Mouse (Mus musculus): ENCODE results near the gene Ralbp1. TPM values are rescaled to one million over a fixed set of nuclear protein-coding genes. Genes with fewer than 3 reads are reported as not detected.
A peak's percentile ranks its signal among the peaks of the same experiment; 100 is the strongest.

Gene Ralbp1
- polyA plus RNA-seq, 2 experiments, result 44.2 to 132 TPM

- ATAC-seq (ENCODE audit: low FRiP score, low read depth) (peak; percentile 88), DNase-seq (ENCODE audit: low spot score) (peak; percentile 85)
- Histone ChIP-seq H3K9me3 (ENCODE audit: control insufficient read depth, low read length) (no peaks in the 10 kb centered on the region), H3K36me3 (ENCODE audit: control insufficient read depth, insufficient read depth, low read length) (0 out of 2 replicates have a peak, but pooled peaks cover 5% of the 10 kb centered on the region), H3K4me3 (replicated peaks; ENCODE audit: low read length) (no peak overlapping the region), H3K27ac (replicated peaks; ENCODE audit: low read depth, low read length) (peak overlapping the region; percentile 90), H3K27me3 (ENCODE audit: control insufficient read depth, insufficient read depth, low read length) (no peaks in the 10 kb centered on the region), H3K4me1 (ENCODE audit: control insufficient read depth, insufficient read depth, low read length) (peaks cover 3% of the 10 kb centered on the region), H3K9ac (ENCODE audit: low read depth, low read length, severe bottlenecking) (no peak overlapping the region), H3K4me2 (replicated peaks; ENCODE audit: low read depth, low read length, severe bottlenecking) (no peak overlapping the region)
- no peak for TF ChIP-seq POLR2A (IDR thresholded peaks at IDR 0.05; ENCODE audit: borderline replicate concordance, extremely low read depth, insufficient read depth, insufficient read length)
- WGBS, result 50% methylated on average over 8 of the region's 8 CpGs
These were observed 30.6 kb upstream of the Ralbp1 start for GRCm38 (mm10) chr17:65916135-65916668.

GRCm38 (mm10) chr17:65914083-65914482, 28.5 kb upstream of the Ralbp1 start:
- Histone ChIP-seq H3K27ac (replicated peaks; ENCODE audit: low read depth, low read length) (no peak overlapping the region), H3K4me2 (replicated peaks; ENCODE audit: low read depth, low read length, severe bottlenecking) (no peak overlapping the region), H3K9me3 (ENCODE audit: control insufficient read depth, low read length) (no peaks in the 10 kb centered on the region), H3K9ac (ENCODE audit: low read depth, low read length, severe bottlenecking) (no peak overlapping the region), H3K27me3 (ENCODE audit: control insufficient read depth, insufficient read depth, low read length) (no peaks in the 10 kb centered on the region), H3K4me3 (replicated peaks; ENCODE audit: low read length) (no peak overlapping the region), H3K36me3 (ENCODE audit: control insufficient read depth, insufficient read depth, low read length) (0 out of 2 replicates have a peak, but pooled peaks cover 2% of the 10 kb centered on the region), H3K4me1 (ENCODE audit: control insufficient read depth, insufficient read depth, low read length) (peaks cover 3% of the 10 kb centered on the region)
- ATAC-seq (ENCODE audit: low FRiP score, low read depth) (no peak), DNase-seq (ENCODE audit: low spot score) (no peak)
- 30% methylated on average over 6 of the region's 6 CpGs for WGBS
- no peak for TF ChIP-seq POLR2A (IDR thresholded peaks at IDR 0.05; ENCODE audit: borderline replicate concordance, extremely low read depth, insufficient read depth, insufficient read length)

- DNase-seq (ENCODE audit: low spot score) (no peak), ATAC-seq (ENCODE audit: low FRiP score, low read depth) (no peak)
- Histone ChIP-seq H3K4me2 (replicated peaks; ENCODE audit: low read depth, low read length, severe bottlenecking) (no peak overlapping the region), H3K9me3 (ENCODE audit: control insufficient read depth, low read length) (no peaks in the 10 kb centered on the region), H3K27ac (replicated peaks; ENCODE audit: low read depth, low read length) (no peak overlapping the region), H3K36me3 (ENCODE audit: control insufficient read depth, insufficient read depth, low read length) (no peaks in the 10 kb centered on the region), H3K4me3 (replicated peaks; ENCODE audit: low read length) (no peak overlapping the region), H3K4me1 (ENCODE audit: control insufficient read depth, insufficient read depth, low read length) (peaks cover 4% of the 10 kb centered on the region), H3K9ac (ENCODE audit: low read depth, low read length, severe bottlenecking) (no peak overlapping the region), H3K27me3 (ENCODE audit: control insufficient read depth, insufficient read depth, low read length) (no peaks in the 10 kb centered on the region)
- TF ChIP-seq POLR2A (IDR thresholded peaks at IDR 0.05; ENCODE audit: borderline replicate concordance, extremely low read depth, insufficient read depth, insufficient read length), result no peak
- 90% methylated on average over 2 of the region's 2 CpGs for WGBS
These were observed 26.6 kb upstream of the Ralbp1 start for GRCm38 (mm10) chr17:65912202-65912601.

- Histone ChIP-seq H3K9ac (ENCODE audit: low read depth, low read length, severe bottlenecking) (no peak overlapping the region), H3K4me1 (ENCODE audit: control insufficient read depth, insufficient read depth, low read length) (peaks cover 11% of the 10 kb centered on the region), H3K9me3 (ENCODE audit: control insufficient read depth, low read length) (no peaks in the 10 kb centered on the region), H3K36me3 (ENCODE audit: control insufficient read depth, insufficient read depth, low read length) (no peaks in the 10 kb centered on the region), H3K27ac (replicated peaks; ENCODE audit: low read depth, low read length) (no peak overlapping the region), H3K27me3 (ENCODE audit: control insufficient read depth, insufficient read depth, low read length) (no peaks in the 10 kb centered on the region), H3K4me3 (replicated peaks; ENCODE audit: low read length) (no peak overlapping the region), H3K4me2 (replicated peaks; ENCODE audit: low read depth, low read length, severe bottlenecking) (no peak overlapping the region)
- no peak for TF ChIP-seq POLR2A (IDR thresholded peaks at IDR 0.05; ENCODE audit: borderline replicate concordance, extremely low read depth, insufficient read depth, insufficient read length)
- ATAC-seq (ENCODE audit: low FRiP score, low read depth), result no peak
- 47% methylated on average over 15 of the region's 15 CpGs for WGBS
- DNase-seq (ENCODE audit: low spot score), result peak; percentile 28
These were observed 25.9 kb upstream of the Ralbp1 start for GRCm38 (mm10) chr17:65911285-65912069.

GRCm38 (mm10) chr17:65908270-65908669, 22.7 kb upstream of the Ralbp1 start:
- no peak overlapping the region for H3K9ac ChIP-seq (ENCODE audit: low read depth, low read length, severe bottlenecking)
- no peak overlapping the region for H3K27ac ChIP-seq (replicated peaks; ENCODE audit: low read depth, low read length)
- 0 out of 2 replicates have a peak, but pooled peaks cover 6% of the 10 kb centered on the region for H3K9me3 ChIP-seq (ENCODE audit: control insufficient read depth, low read length)
- H3K36me3 ChIP-seq (ENCODE audit: control insufficient read depth, insufficient read depth, low read length), result no peaks in the 10 kb centered on the region
- TF ChIP-seq POLR2A (IDR thresholded peaks at IDR 0.05; ENCODE audit: borderline replicate concordance, extremely low read depth, insufficient read depth, insufficient read length), result no peak
- H3K4me2 ChIP-seq (replicated peaks; ENCODE audit: low read depth, low read length, severe bottlenecking), result no peak overlapping the region
- peaks cover 9% of the 10 kb centered on the region for H3K4me1 ChIP-seq (ENCODE audit: control insufficient read depth, insufficient read depth, low read length)
- H3K4me3 ChIP-seq (replicated peaks; ENCODE audit: low read length), result no peak overlapping the region
- DNase-seq (ENCODE audit: low spot score) (no peak), ATAC-seq (ENCODE audit: low FRiP score, low read depth) (no peak)
- no peaks in the 10 kb centered on the region for H3K27me3 ChIP-seq (ENCODE audit: control insufficient read depth, insufficient read depth, low read length)

Measured in limb, embryonic 14.5 days (tissue).